Mouse (Mus musculus): ENCODE data around the gene Flna. TPM values are rescaled to one million over a fixed set of nuclear protein-coding genes. Genes with fewer than 3 reads are reported as not detected.
A peak's percentile ranks its signal among the peaks of the same experiment; 100 is the strongest.

The Flna gene
- total RNA-seq (2017), result 1,056 and 1,114 TPM in 2 replicates

DNA sequence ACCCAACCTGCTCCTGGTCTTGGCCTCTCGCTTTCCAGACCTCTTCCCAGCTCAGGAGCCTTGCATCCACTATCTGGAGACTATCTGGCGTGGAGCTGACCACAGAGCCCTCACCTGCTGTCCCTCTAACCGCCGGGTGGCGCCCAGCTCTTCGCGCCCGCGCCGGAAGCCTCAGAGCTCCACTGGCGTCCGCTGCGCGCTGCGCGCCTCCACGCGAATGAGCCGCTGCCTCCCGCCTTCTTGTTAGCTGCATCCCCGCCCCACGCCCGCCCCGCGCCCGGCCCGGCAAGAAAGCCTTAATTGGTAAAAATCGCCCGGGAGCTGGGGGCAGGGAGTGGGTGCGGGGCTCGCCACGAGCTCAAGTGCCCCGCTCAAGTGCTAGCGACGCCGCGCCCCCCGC is at the start of gene Flna:
Gene Flna (minus strand): TSS at position 206 of the 400 bp plus-strand sequence.
- no peak for ATAC-seq (ENCODE audit: extremely low read depth, insufficient number of reproducible peaks, low FRiP score, poor library complexity, severe bottlenecking)

DNA sequence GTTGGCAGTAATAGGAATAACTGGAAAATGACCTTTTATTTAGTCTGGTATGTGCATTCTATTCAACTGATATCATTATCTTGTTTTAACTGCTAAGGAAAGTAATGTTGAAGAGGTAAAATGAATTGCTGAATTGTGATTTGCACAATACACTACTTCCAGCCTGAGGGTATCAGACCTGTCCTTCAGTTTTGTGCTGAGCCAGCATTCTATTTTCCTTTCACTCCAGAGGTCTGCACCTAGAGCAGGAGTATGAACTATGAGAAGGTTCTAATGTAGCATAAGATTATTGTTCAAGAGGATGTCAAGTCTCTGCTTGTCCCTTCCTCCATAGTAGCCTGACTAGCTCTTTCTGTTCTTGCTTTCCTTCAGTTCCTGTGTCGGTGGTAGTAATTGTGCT is 48.7 kb upstream of the Flna start:
- ATAC-seq (ENCODE audit: extremely low read depth, insufficient number of reproducible peaks, low FRiP score, poor library complexity, severe bottlenecking), result no peak

DNA sequence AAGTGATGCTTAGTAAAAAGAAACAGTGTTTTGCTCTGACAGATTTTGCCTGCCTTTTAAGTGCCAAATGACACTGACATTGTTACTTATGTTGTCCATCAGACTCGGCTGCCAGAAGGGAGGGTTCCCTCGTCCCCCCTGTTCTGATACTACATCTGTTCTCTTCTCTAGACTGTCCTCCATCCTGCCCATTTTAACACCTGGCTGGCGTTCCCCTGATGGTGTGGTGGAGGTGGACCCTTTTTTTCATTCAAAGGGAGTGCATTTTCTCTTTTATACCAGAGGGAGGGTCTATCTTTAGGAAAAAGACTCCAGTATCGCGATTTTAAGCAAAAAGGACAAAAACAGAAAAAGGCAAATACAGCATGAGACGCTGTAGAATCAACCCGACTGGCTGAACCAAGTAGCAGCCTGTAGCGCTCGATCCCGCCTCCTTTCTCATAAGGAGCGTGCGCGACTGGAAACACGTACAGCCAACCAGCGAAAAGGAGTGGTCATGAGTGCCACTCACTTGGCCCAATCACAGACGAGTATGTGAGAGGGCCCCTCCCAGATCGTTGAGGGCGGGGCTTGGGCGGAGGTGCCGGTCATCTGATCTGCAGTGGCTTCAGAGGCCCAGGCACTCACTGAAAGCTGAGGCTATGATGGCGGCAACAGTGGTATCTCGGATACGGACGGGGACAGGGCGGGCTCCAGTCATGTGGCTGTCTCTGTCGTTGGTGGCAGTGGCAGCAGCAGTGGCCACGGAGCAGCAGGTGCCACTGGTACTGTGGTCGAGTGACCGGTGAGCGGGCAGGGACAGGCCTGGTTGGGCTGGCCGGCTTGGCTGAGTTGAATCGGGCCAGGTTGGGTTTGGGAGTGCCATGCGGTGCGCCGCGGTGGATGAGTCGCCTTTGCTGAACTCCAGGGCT is 47.2 kb upstream of the Flna start, which contains the start of gene Atp6ap1:
Gene Atp6ap1 (plus strand): TSS at position 560 of the 911 bp plus-strand sequence.
- peak; percentile 100 for ATAC-seq (ENCODE audit: extremely low read depth, insufficient number of reproducible peaks, low FRiP score, poor library complexity, severe bottlenecking)

DNA sequence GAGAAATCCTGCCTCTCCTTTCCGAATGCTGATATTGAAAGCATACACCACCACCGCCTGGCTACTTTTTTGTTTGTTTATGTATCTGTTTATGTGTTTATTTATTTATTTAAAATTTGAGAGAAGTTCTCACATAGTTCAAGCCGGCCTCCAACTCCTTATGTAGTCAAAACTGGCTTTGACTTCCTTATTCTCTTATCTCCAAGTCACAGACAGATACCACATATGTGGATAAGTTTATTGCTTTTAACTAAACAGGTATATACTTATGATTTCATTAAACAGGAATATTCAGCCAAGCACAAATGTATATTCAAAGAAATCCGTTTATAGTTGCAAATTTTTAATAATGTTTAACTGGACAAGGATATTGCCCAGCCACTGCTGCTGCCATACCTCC is 43.8 kb upstream of the Flna start:
- no peak for ATAC-seq (ENCODE audit: extremely low read depth, insufficient number of reproducible peaks, low FRiP score, poor library complexity, severe bottlenecking)

DNA sequence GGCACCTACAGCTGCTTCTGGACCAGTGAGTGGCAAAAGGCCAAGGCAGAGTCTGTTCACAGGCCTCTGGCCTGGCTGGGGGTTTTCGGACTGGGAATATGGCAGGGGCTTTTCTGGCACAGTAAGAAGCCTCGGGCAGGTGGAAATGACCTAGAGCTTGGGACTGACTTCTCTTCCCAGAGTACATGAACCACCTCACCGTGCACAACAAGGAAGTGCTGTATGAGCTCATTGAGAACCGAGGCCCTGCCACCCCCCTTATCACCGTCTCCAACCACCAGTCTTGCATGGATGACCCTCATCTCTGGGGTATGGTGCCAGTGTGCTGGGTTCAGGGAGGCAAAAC is 33.4 kb upstream of the Flna start:
- no peak for ATAC-seq (ENCODE audit: extremely low read depth, insufficient number of reproducible peaks, low FRiP score, poor library complexity, severe bottlenecking)

- ATAC-seq (ENCODE audit: extremely low read depth, insufficient number of reproducible peaks, low FRiP score, poor library complexity, severe bottlenecking), result peak; percentile 92
Measured at GRCm38 (mm10) chrX:74282395-74283091, 32.9 kb upstream of the Flna start.

GRCm38 (mm10) chrX:74281732-74282394 is 32.2 kb upstream of the Flna start, which contains the start of the genes Taz and Dnase1l1:
TSS of gene Taz (plus strand) at chrX:74281912.
TSS of gene Dnase1l1 (minus strand) at chrX:74282337.
- ATAC-seq (ENCODE audit: extremely low read depth, insufficient number of reproducible peaks, low FRiP score, poor library complexity, severe bottlenecking), result peak; percentile 55

DNA sequence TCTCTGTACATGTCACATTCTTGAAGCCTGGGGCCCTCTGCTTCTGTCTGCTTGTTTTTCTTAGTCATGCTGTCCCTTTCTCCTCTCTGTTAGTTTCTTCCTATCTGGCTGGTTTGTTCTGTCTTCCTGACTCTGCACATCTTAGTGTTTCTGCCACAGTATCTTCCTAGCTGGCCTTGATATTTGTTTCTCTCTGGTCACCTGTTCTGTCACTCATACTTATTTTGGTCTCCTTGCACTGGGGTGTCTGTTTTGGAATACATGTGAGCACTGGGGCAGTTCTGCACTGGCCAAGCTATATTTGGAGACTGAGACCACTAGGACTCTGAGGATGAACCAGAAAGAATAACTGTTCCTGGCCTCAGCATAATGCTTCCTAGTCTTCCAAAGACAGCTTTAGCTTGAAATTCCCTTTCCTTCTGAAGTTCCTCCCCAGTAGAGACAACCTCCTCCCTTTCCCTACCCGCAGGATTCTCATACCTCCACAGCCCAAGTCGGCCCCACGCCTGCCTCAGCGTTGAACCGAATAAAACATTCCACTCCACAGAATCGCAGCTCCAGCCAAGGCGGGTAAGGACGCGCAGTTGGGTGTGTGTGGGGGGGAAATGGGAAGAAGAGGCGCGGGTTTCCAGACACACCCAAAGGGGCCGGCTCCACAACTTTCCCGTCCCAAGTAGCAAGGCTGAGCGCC is 31.6 kb upstream of the Flna start:
- no peak for ATAC-seq (ENCODE audit: extremely low read depth, insufficient number of reproducible peaks, low FRiP score, poor library complexity, severe bottlenecking)

DNA sequence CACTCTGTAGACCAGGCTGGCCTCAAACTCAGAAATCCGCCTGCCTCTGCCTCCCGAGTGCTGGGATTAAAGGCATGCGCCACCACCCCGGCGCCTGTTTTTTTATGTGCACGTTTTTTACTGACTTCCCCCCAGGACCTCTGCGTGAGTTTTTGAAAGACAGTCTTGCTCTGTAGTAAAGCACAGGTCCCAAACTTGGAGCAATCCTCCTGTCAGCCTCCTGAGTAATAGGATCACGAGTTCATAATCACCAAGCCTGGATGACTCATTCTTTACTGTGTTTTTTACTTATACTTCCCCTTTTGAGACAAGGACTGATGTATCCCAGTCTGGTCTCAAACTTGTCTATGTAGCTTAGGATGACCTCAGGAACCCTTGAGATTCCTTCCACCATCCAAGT is 28.3 kb upstream of the Flna start:
- peak; percentile 44 for ATAC-seq (ENCODE audit: extremely low read depth, insufficient number of reproducible peaks, low FRiP score, poor library complexity, severe bottlenecking)

GRCm38 (mm10) chrX:74273422-74274322 is 24.1 kb upstream of the Flna start:
- no peak for ATAC-seq (ENCODE audit: extremely low read depth, insufficient number of reproducible peaks, low FRiP score, poor library complexity, severe bottlenecking)

DNA sequence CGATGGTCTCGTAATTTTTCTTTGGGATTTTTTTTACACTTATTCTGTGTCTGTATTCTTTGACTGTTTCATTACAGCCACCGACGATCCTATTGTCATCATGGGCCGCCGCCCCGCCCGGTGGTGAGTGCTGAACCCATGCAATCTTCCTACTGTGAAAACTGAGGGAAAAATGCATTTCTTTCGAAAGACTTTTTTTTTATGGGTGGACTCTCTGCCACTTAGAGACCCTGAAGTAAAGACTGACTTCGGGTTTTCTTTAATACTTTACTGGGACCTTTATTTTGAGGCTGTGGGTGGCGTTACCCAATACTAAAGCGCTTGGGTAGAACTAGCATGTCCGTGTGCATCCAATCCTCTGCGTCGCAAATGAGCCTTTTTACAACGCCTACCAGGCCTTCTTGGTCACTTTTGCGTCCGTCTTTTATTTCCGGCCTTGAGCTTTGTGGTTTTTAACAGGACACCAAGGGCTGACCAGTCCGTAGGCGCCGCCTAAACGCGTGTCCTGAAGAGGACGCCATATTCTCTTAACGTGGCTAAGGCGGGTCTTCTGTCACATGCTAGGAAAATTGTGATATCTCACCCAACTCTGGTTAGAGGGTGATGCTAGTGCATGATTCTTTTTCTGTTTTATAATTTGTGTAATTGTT is 21.4 kb upstream of the Flna start:
- ATAC-seq (ENCODE audit: extremely low read depth, insufficient number of reproducible peaks, low FRiP score, poor library complexity, severe bottlenecking), result no peak

GRCm38 (mm10) chrX:74270062-74270901 is 20.7 kb upstream of the Flna start, which contains the start of gene Rpl10:
TSS of gene Rpl10 (plus strand) at chrX:74270812.
- peak; percentile 96 for ATAC-seq (ENCODE audit: extremely low read depth, insufficient number of reproducible peaks, low FRiP score, poor library complexity, severe bottlenecking)

DNA sequence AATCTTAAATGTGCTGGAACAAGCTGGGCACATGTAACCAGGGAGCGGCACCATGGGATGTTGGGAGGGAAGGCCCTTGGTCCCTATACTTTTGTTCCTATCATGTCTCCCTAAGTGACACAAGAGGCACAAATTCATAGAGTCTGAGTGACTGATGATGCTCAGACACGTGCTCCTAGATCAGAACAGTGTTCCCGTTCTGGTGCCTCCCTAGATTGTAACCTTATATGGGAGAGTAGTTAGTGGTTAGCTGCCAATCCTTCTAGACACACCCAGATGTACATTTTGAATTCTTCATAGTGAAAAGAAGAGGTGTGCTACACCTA is 20.1 kb upstream of the Flna start:
- no peak for ATAC-seq (ENCODE audit: extremely low read depth, insufficient number of reproducible peaks, low FRiP score, poor library complexity, severe bottlenecking)

- ATAC-seq (ENCODE audit: extremely low read depth, insufficient number of reproducible peaks, low FRiP score, poor library complexity, severe bottlenecking), result no peak
Measured at GRCm38 (mm10) chrX:74257746-74258145, 8.1 kb upstream of the Flna start.

DNA sequence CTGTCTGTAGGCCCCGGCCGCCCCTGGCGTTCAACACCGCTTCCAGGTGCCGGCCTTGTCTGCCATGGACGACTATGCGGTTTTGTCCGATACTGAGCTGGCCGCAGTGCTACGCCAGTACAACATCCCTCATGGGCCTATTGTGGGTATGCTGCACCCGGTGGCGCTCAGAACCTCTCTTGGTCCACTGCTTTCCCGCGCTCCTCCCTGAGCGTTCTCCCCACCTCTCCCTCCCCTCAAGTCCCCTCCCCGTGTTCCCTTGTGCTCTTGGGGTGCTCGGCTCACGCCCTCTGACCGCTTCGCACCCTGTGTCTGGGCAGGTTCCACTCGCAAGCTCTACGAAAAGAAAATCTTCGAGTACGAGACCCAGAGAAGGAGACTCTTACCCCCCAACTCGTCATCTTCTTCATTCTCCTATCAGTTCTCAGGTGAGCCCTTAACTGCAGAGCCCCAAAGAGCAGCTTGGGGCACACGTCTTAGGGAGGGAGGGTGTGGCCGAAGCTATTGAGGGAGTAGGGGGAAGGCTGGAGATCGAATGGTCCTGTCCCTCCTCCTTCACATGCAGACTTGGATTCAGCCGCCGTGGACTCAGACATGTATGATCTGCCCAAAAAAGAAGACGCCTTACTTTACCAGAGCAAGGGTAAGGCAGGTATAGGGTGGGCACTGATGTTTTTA is 5.4 kb upstream of the Flna start:
- ATAC-seq (ENCODE audit: extremely low read depth, insufficient number of reproducible peaks, low FRiP score, poor library complexity, severe bottlenecking), result peak; percentile 5; the same call in 1 of the 2 replicates

DNA sequence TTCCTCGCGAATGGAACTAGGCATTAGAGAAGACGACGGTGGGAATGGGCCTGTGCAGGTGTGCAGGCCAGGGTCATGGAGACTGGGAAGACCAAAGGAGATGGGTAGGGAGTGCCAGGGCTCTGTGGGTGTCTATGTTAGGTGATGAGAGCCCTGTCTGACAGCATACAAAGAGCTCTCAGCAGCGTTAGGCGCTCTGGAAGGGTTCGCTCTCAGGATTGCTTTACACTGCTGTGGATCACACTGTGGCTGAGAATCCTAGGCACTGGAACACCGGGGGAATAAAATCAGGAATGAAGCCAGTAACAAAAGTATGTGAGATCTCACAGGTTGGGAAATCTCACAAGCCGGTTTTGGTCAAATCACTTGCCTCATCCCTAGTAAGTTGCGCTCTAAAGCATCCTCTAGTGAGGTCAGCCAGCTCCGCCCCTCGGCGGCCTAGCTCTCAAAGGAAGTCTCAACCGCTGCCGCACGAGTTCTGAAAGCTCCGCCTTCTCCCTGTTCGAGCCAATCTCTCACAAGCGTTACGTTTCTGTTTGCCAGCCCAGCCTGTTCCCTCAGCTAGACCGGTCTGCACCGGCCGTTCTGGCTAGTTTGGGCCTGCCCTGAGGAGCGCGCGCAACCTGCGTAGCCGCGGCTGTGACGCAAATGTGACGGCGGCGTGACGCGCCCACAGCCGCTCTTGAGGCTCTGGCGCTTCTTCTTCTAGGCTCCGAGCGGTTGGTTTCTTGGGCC is 4.7 kb upstream of the Flna start, which contains the start of gene Emd:
Gene Emd (plus strand): TSS at position 535 of the 735 bp plus-strand sequence.
- peak; percentile 97 for ATAC-seq (ENCODE audit: extremely low read depth, insufficient number of reproducible peaks, low FRiP score, poor library complexity, severe bottlenecking)

All from neutrophil, adult 5-6 weeks (primary cell).